Mouse (Mus musculus) liver, embryonic 11.5 days (tissue): ENCODE data around the gene Focad. TPM values are rescaled to one million over a fixed set of nuclear protein-coding genes. Genes with fewer than 3 reads are reported as not detected.

Experiments
- ATAC-seq: fragments of 200-750 bp; cut with Nextera tagmentation; replicated peaks from 2 replicates; pipeline ENCODE4 v1.8.0; 2017; ENCODE audit warnings: moderate number of reproducible peaks, mild to moderate bottlenecking, moderate TSS enrichment, moderate library complexity; ENCODE audit not compliant: low FRiP score
- DNase-seq: peaks from one replicate; pipeline ENCODE4 v3.0.0-alpha.2; 2017; ENCODE audit warnings: low spot score
- H3K27ac ChIP-seq: fragments of 300-500 bp; sonication (generic); 2 replicates; pipeline ENCODE4 v1.5.1; 2014; ENCODE audit warnings: mild to moderate bottlenecking, low read depth, low read length, control low read depth
- H3K27me3 ChIP-seq: fragments of 300-500 bp; sonication (generic); replicated peaks from 2 replicates; pipeline ENCODE4 v1.6.1; 2014; ENCODE audit warnings: low read length, mixed read lengths; ENCODE audit not compliant: control insufficient read depth, insufficient read depth
- H3K36me3 ChIP-seq: fragments of 300-500 bp; sonication (generic); 2 replicates; pipeline ENCODE4 v1.6.1; 2014; ENCODE audit warnings: mild to moderate bottlenecking, low read length, moderate library complexity, mixed read lengths; ENCODE audit not compliant: control insufficient read depth, insufficient read depth
- H3K4me1 ChIP-seq: fragments of 300-500 bp; sonication (generic); replicated peaks from 2 replicates; pipeline ENCODE4 v1.6.1; 2014; ENCODE audit warnings: low read length, mixed read lengths; ENCODE audit not compliant: control insufficient read depth, insufficient read depth
- H3K4me2 ChIP-seq: fragments of 300-500 bp; sonication (generic); 2 replicates; pipeline ENCODE4 v1.6.1; 2014; ENCODE audit warnings: mild to moderate bottlenecking, control low read depth, moderate library complexity
- H3K4me3 ChIP-seq: fragments of 300-500 bp; sonication (generic); 2 replicates; pipeline ENCODE4 v1.5.1; 2014; ENCODE audit warnings: low read depth, low read length, control low read depth
- H3K9ac ChIP-seq: fragments of 300-500 bp; sonication (generic); 2 replicates; pipeline ENCODE4 v1.6.1; 2014; ENCODE audit warnings: low read depth, low read length, control low read depth
- H3K9me3 ChIP-seq: fragments of 300-500 bp; sonication (generic); 2 replicates; pipeline ENCODE4 v1.6.1; 2016; ENCODE audit warnings: low read length, inconsistent platforms, mixed read lengths; ENCODE audit not compliant: control insufficient read depth
- WGBS: fragments of 180-500 bp; shearing (Covaris S2); extraction: QIAGEN DNeasy Blood & Tissue Kit; methylation state at CpG from one replicate; pipeline ENCODE4 v1.1.7; 2014; 5-methylcytosine and 5-hydroxymethylcytosine counted together
- polyA plus RNA-seq: library from polyadenylated mRNA; unstranded; fragments of >200 nt; fragmentation: Nextera tagmentation; extraction: Ambion mirVana; gene quantifications from 2 replicates; pipeline ENCODE4 v1.2.1, GENCODE M21; 2014

Gene Focad
- 23.2 and 25.1 TPM in 2 replicates for polyA plus RNA-seq

DNA sequence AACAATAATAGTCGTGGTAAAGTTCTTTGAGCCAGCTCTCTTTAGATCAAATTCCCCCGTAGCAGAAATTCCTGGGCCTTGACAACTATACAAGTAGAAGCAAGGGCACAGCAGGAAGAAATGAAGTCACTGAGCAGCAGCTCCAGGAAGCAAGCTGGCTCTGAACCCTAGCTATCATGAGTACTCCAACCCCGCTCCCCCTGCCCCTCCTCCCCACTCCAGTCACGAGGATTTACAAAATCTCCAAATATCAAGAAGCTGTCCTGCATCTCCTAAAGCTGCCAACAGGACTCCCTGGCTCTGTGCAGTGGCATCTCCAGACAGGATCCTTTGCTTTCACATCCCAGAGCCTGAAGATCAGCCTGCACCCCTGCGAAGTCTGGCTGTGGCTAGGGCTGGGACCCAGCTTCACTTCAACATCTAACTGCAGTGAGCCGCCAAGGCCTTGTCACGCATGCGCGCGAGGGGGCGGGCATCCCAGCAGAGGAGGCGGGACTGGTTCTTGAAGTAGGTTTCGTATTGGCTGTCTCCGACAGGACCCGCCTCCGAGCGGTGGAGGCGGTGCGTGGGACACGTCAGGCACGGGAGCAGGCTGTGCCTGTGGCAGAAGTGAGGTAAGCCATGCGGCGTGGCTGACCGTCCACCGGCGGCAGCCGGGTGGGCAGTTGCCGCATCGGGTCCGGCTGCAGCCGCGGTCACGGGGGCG lies at the start of gene Focad:
TSS of gene Focad (plus strand) at position 568 of the 706 bp plus-strand sequence.
- Histone ChIP-seq H3K27me3 (no peaks in the 10 kb centered on the region), H3K4me1 (no peaks in the 10 kb centered on the region), H3K4me3 (peak within 1 kb of the TSS; percentile 88), H3K4me2 (peak within 1 kb of the TSS; percentile 94), H3K27ac (peak within 1 kb of the TSS; percentile 63), H3K36me3 (no peaks in the 10 kb centered on the region), H3K9me3 (no peaks in the 10 kb centered on the region), H3K9ac (peak within 1 kb of the TSS; percentile 88)
- DNase-seq (peak; percentile 97), ATAC-seq (peak; percentile 99)
- 1% methylated on average over 34 of the region's 34 CpGs for WGBS

DNA sequence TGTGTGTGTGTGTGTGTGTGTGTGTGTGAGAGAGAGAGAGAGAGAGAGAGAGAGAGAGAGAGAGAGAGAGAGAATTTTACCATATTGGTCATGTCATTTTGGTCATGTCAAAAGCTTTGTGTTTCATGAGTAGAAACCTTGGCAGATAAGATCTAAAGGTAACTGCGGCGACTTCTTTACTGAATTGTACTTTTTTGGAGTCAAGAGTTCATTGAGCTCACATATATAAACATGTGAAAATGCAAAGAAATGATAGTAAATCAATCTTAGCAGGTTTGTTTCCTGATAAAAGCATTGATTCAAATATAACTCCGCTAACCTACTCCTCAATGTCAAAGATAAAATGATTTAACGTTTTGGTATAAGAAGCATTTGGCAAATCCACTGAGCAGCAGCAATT lies 49.3 kb upstream of the Focad start:
- DNase-seq = no peak
- Histone ChIP-seq H3K9ac (no peak overlapping the region), H3K9me3 (no peaks in the 10 kb centered on the region), H3K4me2 (no peak overlapping the region), H3K4me3 (no peak overlapping the region), H3K4me1 (no peaks in the 10 kb centered on the region), H3K27me3 (no peaks in the 10 kb centered on the region), H3K36me3 (no peaks in the 10 kb centered on the region), H3K27ac (no peak overlapping the region)
- 78% methylated on average over 4 of the region's 4 CpGs for WGBS
- no peak for ATAC-seq

GRCm38 (mm10) chr4:88046280-88046679 lies 48.1 kb upstream of the Focad start:
- Histone ChIP-seq H3K9ac (no peak overlapping the region), H3K4me1 (no peaks in the 10 kb centered on the region), H3K9me3 (no peaks in the 10 kb centered on the region), H3K27ac (no peak overlapping the region), H3K27me3 (no peaks in the 10 kb centered on the region), H3K4me3 (no peak overlapping the region), H3K4me2 (no peak overlapping the region), H3K36me3 (no peaks in the 10 kb centered on the region)
- WGBS = 61% methylated on average over 8 of the region's 8 CpGs
- DNase-seq (no peak), ATAC-seq (no peak)

- no peaks in the 10 kb centered on the region for H3K27me3 ChIP-seq
- 68% methylated on average over 2 of the region's 2 CpGs for WGBS
Measured at GRCm38 (mm10) chr4:88075388-88075787, 19.0 kb upstream of the Focad start.

GRCm38 (mm10) chr4:88078983-88079382 lies 15.4 kb upstream of the Focad start:
- DNase-seq (no peak), ATAC-seq (no peak)

More at GRCm38 (mm10) chr4:88075388-88075787, 19.0 kb upstream of the Focad start:
- Histone ChIP-seq H3K4me2 (no peak overlapping the region), H3K4me3 (no peak overlapping the region), H3K36me3 (no peaks in the 10 kb centered on the region), H3K27ac (no peak overlapping the region), H3K9ac (no peak overlapping the region), H3K9me3 (no peaks in the 10 kb centered on the region), H3K4me1 (no peaks in the 10 kb centered on the region)
- no peak for DNase-seq
- no peak for ATAC-seq

DNA sequence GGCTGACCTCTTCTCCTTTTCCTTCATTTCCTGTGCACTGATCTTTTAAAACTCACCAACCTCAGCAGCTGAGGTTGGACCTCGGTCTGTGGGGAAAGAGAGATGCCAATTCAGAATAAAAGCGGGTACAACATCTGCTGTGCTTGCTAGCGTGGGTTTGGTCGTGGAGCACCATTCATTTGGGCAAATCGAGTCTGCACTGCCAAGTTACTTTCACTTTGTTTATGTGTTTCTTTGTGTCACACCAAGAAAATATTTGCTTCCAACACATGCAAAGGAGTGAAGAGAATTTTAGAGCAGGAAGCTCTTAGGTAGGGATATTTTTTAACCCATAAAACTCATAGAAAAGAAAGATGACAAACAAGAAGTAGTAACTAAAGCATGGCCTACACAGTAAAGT lies 13.0 kb upstream of the Focad start:
- no peak overlapping the region for H3K9ac ChIP-seq
- DNase-seq (no peak), ATAC-seq (no peak)
- no peaks in the 10 kb centered on the region for H3K36me3 ChIP-seq
- H3K27me3 ChIP-seq = no peaks in the 10 kb centered on the region
- H3K27ac ChIP-seq = no peak overlapping the region
- no peaks in the 10 kb centered on the region for H3K9me3 ChIP-seq
- H3K4me1 ChIP-seq = no peaks in the 10 kb centered on the region
- no peak overlapping the region for H3K4me3 ChIP-seq
- H3K4me2 ChIP-seq = no peak overlapping the region
- WGBS = 78% methylated on average over 5 of the region's 5 CpGs

More at GRCm38 (mm10) chr4:88078983-88079382, 15.4 kb upstream of the Focad start:
- Histone ChIP-seq H3K4me2 (no peak overlapping the region), H3K27me3 (no peaks in the 10 kb centered on the region), H3K9ac (no peak overlapping the region), H3K4me3 (no peak overlapping the region), H3K4me1 (no peaks in the 10 kb centered on the region), H3K9me3 (no peaks in the 10 kb centered on the region), H3K27ac (no peak overlapping the region), H3K36me3 (no peaks in the 10 kb centered on the region)
- WGBS = 62% methylated on average over 3 of the region's 3 CpGs

DNA sequence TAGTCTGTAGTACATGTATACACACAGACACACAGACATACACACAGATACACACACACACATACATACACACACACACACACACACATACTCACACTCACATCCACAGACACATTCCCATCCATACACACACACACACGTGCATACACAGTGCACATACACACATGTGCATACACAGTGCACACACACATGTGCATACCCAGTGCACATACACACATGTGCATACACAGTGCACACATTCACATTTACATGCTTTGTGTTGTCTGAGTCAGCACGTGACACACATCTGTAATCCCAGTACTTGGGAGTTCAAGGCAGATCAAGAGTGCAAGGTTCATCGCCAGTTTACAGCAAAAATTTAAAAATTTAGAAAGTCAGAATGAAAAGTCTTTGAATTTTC lies 12.5 kb upstream of the Focad start:
- Histone ChIP-seq H3K9ac (no peak overlapping the region), H3K27ac (no peak overlapping the region), H3K4me2 (no peak overlapping the region), H3K4me3 (no peak overlapping the region), H3K27me3 (no peaks in the 10 kb centered on the region), H3K4me1 (no peaks in the 10 kb centered on the region), H3K9me3 (no peaks in the 10 kb centered on the region), H3K36me3 (no peaks in the 10 kb centered on the region)
- 90% methylated on average over 3 of the region's 3 CpGs for WGBS
- 0 out of 2 replicates have a peak, but pooled peaks have one; percentile 31 for ATAC-seq
- DNase-seq = no peak

DNA sequence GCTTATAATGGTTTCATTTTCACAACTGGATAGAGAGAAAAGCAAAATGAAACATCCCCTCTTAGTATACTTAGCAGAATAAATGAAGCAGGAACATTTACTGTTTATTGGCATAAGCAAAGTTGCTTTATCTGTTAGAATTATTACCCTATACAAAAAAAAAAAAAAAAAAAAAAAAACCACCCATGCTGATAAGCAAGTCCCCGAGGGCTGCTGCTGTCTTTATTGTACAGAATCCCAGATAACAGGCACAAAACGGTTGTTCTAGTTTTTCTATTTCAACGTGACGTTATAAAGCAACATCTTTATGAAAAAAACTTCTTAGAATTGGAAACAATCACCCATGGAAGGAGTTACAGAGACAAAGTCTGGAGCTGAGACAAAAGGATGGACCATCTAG lies 12.0 kb upstream of the Focad start:
- no peak for ATAC-seq
- no peaks in the 10 kb centered on the region for H3K36me3 ChIP-seq
- DNase-seq = no peak
- H3K4me1 ChIP-seq = no peaks in the 10 kb centered on the region
- H3K27me3 ChIP-seq = no peaks in the 10 kb centered on the region
- no peak overlapping the region for H3K4me2 ChIP-seq
- H3K9ac ChIP-seq = no peak overlapping the region
- H3K9me3 ChIP-seq = no peaks in the 10 kb centered on the region
- H3K27ac ChIP-seq = no peak overlapping the region
- H3K4me3 ChIP-seq = no peak overlapping the region
- WGBS = 59% methylated on average over 4 of the region's 4 CpGs

DNA sequence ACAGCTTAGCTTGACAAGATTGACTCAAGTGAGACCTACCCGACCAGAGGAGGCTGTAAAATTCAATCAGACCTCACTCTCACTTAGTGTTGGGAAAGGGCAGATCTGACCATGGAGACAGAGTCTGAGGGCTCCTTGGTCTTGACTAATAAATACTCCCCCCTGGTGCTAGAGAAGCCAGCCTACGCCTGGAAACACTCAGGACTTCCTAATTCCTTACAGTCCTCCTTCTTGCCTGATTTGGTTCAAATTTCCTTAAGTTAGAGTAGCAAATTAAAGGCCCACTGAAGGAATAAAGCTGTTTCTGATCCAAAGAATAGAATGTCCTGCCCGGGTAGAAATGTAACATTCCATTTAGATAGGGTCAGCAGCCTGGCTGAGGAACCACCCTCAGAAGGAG lies 10.6 kb upstream of the Focad start:
- H3K4me2 ChIP-seq = no peak overlapping the region
- no peak overlapping the region for H3K9ac ChIP-seq
- DNase-seq = no peak

More for the DNA sequence above, 10.6 kb upstream of the Focad start:
- Histone ChIP-seq H3K4me3 (no peak overlapping the region), H3K9me3 (no peaks in the 10 kb centered on the region), H3K36me3 (no peaks in the 10 kb centered on the region), H3K27ac (no peak overlapping the region), H3K27me3 (no peaks in the 10 kb centered on the region), H3K4me1 (no peaks in the 10 kb centered on the region)
- ATAC-seq = no peak
- 56% methylated on average over 3 of the region's 3 CpGs for WGBS
